Comparison of ENCODE assay signal across 1 mouse cellular context in genomic region chr10:61662391-61662988, GRCm38 (mm10).
TF ChIP-seq lines count a peak whose summit lies in the region.

No protein-coding gene starts in this region.

TF ChIP-seq in myocyte, 11 proteins besides CTCF, POLR2A, EP300 and RAD21:
- TF ChIP-seq TCF3 (IDR thresholded peaks at IDR 0.05; ENCODE audit: insufficient read length, low read depth) (no peak), CEBPB (IDR thresholded peaks at IDR 0.05; ENCODE audit: insufficient read depth, poor library complexity, severe bottlenecking) (0 out of 2 replicates have a peak, but pooled peaks have one; percentile 2)
TF ChIP-seq in myocyte: peak in this region for 1.
